Mouse (Mus musculus) left cerebral cortex, adult 9 months (tissue): ENCODE results near the gene Ebf3.

ENCODE experiments used
- DNase-seq, 2 experiments: peaks; one replicate each; pipeline ENCODE4 v3.0.0; 2022; ENCODE audit warnings: low spot score in 2 of 2

Gene Ebf3

DNA sequence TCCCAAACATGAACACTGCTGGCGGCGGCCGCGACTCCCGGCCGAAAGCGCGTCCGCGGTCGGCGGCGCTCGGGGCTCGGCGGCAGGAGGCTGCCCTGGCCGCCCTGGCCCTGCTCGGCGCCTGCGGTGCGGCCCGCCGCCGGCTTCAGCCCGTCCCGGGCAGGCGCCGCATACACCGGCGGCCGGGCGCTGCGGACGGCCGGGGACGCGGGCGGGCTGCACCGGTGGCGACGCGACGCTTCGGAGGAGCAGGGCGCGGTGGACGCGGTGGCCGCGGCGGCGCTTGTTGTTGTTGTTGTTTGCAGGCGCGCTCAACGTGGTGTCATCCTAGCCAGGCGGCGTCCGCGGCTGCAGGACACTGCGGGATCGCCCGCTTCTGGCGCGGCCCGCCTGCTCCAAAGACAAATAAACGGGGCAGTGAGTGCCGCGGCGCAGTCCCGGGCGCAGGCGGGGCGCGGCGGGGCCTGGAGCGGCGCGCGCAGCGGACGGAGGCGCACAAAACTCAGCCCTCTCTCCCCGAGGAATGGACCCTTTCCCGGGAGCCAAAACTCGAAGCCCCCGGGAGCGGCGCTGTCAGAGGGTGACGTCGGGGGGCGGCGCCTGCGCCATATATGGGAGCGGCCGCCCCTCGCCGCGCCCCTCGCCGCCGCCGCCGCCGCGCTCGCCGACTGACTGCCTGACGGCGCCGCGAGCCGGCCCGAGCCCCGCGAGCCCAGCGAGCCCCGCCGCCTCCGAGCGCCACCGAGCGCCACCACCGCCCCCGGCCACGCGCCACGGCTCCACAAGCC is at the start of gene Ebf3:
TSS of gene Ebf3 (minus strand) at position 542 of the 788 bp plus-strand sequence.
- DNase-seq, result no peak

DNA sequence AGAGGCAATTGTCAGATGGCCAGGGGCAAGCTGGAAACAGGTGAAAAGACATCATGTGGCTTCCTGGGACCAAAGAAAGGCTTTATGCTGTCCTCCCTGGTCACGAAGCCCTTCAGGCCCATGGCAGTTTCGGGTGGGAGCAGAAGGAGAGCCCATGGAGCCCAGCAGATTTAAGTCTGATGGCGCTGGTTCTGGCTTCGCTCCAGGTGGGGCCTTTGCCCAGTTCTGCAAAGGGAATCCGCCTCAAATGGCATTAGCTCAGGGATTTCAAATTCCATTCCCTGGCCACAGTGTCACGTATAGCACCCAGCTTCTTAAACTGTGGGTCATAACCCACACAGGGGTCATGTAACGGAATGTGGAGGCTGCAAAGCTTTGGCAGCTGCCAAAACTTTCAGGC is 32.6 kb upstream of the Ebf3 start:
- no peak for DNase-seq

DNA sequence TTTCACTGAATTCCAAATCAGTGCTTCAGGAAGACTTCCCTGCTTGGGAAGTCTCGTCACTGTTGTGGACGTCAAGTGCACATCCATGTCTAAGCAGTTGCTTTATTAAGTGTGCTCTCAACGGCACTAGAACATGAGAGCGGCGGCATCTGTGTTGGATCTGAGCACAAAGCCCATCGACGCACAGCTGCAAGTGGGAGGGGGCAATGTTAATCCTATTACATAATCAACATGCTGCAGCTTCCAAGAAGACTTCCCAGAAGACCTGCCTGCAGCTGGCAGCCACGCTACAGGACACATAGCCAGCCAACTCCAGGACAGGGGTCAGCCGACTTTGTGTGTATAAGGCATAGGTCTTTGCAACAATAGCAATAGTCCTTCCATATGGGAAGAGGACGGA is 31.8 kb upstream of the Ebf3 start:
- DNase-seq, result no peak

DNA sequence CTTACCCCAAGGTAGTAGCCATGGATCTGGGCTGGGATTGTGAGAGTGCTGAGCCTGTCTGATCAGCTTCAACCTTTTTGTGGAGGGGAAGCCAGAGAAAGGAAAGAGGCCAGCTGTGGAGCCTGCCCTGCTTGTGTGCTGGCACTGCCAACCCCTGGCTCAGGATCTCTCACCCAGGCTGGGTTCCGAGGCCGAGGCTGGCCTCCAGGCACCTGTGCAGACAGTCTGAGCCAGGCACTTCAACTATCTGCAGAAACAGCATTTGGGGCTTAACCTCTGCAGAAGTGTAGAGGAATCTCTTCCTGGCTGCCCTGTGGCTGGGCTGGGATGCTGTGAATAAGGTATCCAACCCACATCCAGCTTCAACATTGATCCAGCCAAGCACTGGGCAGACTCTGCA is 19.7 kb upstream of the Ebf3 start:
- DNase-seq, result no peak

DNA sequence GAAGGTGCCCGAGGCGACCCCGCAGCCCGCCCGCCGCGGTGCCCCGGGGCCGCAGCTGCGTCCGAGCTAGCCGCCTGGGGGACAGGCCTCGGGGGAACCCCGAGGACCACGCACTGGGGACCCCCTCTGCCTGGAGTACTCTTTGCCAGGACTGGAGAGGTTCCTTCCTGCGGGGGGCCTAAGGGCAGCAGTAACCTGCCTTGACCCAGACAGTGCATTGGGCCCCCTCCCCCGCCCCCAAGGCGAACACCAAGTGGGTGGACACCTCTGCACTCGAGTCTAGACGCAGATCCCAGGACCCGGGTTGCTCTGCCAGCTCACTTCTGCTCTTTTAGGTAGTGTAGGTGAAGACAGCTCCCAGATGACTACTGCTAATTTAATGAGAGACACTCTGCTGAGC is 8.7 kb upstream of the Ebf3 start:
- DNase-seq, result no peak

DNA sequence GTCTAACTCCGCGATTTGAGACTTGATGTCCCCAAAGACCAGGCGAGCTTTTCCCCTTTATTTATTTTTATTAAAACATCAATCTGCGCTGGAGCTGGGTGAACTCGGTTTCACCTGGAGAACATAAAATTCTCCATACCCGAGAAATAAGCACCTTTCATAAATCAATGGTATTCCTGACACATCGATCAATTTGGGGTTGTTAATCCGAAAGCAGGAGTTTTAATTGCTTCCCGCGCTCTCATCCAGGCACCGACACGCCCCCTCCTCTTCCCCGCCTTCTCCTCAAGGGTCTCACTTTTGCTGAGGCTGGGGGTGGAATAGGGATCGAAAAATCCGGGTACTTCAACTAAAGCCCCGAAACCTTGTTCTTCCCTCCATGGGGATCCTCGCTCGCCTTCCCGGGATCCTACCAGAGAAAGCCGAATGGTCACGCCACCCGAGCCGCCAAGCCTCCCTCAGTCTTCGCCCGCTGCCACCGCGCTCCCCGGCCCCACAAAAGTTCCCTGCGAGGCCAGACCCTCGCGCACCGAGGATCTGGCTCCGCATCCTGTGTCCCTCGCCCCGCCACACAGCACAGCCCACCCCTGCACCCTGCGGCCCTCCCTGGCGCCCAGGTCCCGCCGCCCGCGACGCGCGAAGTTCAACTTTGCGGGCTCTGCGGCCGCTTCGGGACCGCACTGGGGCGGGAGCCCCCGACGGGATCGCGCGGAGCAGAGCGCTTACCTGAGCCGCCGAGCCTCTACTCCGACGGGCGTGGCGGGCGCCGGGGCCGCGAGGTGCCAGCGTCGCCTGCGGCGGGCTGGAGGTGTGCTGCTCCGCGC is 7.9 kb upstream of the Ebf3 start:
- DNase-seq, result no peak

DNA sequence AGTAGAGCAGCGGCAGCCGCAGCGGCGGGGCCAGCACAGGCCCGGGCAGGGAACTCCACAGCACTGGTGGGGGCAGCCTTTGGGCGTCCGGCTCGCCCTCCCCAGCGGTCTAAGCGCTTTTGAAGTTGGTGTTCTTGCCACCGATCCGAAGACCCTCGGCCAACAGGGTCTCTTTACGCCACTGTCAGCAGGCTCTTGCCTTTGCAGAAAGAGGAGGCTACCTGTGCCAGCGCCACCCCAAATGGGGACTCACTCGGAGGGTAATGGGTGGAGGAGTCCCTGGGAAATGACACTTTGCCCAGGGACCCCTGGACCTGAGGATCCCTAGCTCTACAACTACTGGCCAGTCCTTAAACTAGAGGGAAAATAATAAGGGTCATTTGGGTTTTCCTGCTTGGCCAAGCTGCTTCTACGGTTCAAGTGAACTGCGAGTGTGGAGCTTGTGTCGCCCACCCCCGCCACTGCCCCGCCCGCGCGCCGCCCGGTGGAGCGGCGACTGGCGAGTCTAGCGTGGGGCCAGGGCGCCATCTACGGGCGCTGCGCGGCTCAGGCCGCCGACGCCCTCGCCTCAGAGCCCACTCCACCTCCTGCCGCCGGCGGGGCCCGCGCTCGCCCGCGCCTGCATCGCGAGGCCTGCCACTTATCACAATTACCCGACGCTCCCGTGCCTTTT is 7.0 kb upstream of the Ebf3 start:
- no peak for DNase-seq

DNA sequence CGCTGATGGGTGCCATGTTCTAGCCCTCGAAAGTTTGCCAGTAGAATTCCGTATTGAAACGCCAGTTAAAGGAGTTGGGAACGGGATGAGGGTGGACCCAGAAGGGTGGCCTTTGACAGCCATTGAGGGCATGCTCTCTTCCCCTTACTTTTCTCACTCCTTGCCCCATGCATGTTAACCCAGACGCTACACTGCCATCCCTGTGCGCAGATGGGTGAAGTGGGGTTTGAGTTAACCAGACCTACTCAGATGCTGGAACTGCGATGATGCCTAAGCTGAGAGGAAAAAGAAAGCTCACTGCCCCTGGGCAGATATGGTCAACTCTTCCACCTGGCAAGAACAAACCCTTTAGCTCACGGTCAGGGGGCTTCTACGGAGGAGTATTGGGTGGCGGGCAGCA is 6.1 kb upstream of the Ebf3 start:
- no peak for DNase-seq

DNA sequence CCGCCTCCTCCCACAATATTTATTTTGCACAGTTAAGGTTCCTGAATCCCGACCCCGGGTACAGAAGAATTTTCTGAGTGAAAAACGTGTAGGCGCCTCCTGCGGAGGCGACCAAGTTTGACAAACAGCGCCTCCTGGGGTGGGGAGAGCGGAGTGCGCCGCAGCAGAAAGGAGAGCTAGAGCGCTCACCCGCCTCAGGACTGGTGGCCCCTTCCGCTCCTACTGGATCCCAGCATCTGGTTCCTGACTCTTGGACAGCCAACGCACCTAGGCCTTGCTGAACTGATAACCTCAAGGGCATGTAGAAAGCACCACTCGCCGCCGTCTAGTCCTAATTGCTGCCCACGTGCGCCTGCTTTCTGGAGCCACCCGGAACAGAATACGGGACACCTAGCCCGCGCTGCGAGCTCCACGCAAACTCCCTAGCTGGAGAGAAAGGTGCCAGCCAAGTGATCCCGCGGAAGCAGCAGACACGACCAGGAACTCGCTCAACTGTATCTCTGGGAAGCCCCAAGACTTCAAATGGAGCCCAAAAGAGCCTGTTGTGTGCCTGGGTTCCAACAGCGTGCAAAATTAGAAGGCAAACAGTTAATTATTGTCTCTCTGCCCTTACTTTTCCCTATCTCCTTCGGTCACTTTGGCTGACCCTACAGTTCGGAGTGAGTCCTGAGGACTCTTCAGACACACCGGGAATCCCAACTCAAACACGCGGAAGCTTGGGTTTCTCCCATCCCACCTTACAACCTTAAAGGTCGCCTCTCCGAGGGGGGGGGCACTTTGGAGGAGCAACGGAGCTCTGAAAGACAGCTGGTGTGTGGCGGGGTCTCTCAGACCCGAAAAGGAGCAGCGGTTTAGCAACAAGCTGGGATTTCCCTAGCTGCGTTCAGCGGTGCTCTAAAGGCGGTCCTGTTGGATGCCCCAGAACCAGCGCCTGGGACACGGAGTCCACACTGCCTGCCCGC is 5.0 kb upstream of the Ebf3 start:
- no peak for DNase-seq

DNA sequence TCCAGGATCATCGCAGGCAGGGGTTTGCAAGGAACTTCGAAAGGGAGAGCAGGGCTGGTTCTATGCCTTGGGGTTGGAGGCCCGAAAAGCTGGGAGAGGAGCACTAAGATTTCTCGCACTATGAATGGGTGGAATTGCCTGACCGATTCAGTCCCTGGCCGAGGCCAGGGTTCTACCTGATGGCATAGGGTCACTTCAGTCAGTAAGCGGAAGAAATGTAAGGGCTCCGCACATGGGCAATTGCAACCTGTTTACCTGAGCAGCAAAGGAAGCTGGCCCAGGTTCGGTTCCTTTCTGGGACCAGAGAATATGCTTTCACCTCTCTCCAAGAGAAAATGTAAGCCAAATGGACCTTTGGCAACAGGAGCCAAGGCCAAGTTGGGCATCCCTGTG is 4.1 kb upstream of the Ebf3 start:
- DNase-seq, result no peak

DNA sequence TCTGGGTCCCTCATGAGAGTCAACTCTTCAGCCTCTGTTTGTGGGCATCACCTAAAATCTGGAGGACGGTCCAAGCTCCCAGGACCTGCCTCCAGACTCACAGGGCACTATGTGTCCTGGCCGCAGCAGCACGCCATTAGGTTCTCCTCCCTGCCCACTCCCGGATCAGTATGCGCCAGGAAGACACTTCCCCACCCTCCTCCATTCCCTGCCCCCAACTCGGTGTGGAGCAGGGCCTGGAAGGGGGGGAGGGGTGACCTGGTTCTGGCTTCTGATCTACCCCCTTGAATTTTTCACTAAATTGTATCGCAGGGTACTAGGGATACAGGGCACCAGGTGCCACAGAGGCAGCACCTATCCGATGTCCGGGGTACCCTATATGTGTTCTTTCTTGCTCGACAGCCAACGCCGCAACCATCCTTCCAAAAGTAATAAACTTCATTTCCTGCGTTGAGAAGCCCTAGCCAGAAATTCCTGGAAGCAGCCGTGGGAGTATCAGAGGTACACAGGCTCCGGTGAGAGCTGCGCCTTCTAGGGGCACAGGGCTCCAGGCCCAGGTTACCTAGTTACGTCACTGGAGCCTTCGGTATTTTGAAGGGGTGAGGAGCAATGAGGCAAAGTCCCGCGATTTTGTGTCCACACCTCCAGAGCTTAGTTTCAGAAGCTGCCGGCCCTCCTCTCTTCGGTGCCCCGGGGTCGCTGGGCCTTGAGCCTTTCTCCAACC is 3.6 kb upstream of the Ebf3 start:
- DNase-seq, result no peak

DNA sequence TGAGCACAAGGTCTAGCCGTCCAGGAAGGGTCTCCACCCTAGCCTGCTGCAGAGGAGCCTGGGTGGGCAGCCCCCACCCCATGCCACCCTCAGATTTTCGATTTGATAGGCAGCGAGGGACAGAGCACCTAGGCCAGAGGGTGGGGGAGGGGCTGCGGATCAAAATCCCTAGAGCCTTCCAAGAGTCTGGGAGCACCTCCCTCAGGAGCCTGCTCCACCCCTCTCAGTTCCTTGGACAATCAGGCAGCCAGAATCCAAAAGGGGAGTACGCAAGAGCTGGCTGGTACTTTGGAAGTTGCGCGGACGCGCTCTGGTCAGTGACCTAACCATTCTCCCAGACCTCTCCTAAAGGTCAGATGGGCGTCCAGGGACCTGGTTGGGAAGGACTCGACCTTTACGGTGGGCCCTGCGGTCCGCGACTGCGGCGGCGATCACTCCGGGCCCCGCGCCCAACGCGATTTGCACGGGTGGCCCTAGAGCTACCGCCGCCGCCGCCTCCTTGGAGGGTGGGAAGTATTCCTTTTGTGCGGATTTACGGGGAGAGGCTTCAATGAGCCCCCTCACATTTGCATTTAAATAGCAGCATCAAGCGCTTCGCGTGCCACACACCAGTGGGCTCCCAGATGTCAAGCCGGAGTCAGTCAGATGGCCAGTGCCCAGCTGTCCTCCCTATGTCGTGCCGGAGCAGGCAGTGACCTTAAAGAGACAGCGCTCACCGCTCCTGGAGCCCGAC is 2.8 kb upstream of the Ebf3 start:
- no peak for DNase-seq

DNA sequence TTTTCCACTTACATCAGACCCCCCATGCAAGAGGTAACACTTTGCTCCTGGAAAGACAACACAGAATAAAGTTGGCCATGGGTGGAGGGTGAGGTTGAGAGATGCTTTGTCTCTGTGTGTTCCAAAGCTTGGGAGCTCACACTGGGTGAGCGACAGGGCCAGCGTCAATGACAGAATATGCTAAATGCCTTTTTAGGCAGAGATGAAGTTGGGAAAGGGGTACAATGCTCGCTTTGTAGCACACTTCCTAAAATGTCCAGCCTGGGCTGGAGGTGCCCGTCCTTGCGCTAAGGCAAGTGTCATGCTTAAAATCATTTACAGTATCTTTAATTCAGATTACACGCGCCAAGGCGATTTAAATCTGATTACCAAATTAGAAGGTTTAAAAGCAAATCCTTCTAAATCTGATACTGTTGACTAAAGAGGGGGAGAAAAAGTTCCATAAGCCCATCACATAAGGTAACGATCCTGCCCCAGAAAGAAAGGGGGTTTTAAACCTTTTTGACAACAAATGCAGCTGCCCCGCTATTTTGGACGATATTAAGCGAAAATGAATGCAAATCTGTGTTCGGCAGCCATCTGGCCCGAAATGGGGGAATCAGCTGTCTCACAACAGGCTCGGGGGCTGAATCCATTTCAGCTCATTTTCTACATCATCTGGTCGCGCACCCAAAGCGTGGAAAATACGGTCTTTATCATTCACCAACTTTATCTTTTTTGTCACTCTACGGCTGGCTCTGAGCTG is 2.1 kb upstream of the Ebf3 start:
- no peak for DNase-seq

DNA sequence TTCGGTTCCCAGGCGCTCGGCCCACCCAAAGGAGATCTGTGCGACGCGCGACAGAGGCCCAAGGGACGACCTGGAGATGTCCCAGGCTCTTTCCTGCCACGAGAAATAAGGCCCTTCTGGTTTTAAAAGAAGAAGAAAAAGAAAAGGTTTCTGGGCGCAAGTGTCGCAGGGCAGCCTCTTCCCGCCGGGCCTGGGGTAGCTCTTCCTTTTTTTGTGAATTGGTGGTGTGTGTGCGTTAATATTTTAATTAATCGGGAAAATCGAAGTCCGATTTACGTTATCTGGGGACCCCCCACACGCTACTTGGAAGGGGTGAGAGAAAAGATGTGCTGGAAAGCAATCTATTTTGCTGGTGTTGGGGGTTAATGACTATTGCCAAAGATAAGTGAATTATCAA is 1.3 kb upstream of the Ebf3 start:
- DNase-seq, result no peak

DNA sequence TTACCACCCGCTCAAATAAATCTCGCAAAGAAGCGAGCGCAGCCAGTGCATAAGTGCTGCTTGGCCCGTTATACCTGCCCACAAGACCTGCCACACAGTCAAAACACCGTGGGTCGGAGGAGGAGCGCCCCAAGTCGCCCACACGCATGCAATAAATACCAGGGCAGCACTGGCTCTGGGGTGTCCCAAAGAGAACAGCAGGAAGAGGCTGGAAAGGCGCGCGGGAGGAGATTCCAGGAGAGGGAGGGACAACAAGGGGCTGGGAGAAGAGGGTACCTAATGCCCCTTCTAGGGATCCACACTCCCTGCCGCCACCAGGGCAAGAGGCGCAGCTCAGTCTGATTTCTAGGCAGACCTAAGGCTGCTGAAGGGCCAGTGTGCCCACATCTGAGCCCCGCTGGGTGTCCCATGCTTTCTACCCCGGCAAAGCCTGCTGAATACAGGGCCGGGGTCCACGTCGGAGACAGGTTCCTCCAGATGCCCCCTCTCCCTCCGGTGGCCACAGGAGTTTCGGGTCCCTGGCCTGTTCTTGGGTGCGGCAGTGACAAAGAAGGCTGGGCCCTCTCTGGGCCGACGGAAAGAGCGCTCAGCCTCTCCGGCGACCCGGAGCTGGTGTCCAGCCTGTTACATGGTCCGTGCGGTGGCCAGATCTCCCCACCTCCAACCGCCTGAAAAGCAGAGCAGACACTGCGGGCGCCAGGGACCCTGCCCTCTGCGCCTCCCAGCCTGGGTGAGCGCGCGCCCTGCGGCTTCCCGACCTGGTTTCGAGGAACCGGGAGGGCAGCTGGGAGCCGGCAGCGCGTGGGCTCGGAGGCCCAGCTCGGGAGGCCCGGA is 682 bp upstream of the Ebf3 start:
- DNase-seq, result no peak

DNA sequence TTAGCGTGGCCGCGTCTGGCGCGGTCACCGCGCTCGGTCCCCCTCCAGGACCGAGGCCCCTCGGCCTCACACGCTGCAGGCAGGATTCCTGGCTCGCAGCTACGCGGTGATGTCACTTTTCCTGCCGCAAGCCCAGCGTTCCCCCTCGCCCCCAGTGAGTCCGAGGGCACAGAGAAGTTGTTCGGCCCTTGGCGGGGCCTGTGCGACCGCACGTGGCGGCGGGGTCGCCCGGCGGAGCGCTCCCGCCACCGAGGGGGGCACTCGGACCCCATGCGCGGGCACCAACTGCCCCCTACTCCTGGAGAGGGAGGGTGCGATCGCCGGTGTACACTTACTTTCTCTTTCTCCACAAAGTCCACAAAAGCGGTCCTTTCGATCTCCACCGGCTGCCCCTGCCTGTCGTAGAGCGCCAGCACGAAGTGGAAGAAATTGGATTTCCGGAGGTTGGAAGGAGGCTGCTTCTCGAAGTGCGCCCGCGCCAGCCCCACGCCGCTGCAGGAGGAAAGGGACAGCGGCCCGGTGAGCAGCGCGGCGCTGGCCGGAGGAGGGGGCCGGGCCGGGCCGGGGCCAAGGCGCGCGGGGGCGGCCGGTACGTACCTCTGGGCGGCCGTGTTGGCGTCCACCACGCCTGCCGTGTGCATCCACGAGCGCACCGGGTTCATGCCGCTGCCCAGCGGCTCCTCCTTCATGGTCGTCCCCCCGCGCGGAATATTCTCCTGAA is 902 bp downstream of the Ebf3 start:
- no peak for DNase-seq

DNA sequence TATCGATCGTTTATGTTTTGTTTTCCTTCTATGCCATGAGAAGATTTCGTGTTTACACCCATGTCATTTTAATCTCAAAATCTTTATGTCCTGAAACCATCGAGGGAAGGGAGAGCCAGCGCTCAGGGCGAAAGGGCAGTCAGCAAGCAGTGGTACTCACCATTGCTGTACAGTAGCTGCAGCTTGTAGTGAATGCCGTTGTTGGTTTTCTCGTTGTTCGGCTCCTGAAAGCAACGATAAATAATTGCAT is 1.4 kb downstream of the Ebf3 start:
- DNase-seq, result no peak
